Mouse (Mus musculus) hindbrain, embryonic 12.5 days (tissue): ENCODE data around the gene Pafah1b2. TPM values are rescaled to one million over a fixed set of nuclear protein-coding genes. Genes with fewer than 3 reads are reported as not detected.
A peak's percentile ranks its signal among the peaks of the same experiment; 100 is the strongest.

Experiments used
- ATAC-seq: fragments of 200-750 bp; cut with Nextera tagmentation; 2 replicates; pipeline ENCODE4 v1.8.0; 2017; ENCODE audit warnings: moderate TSS enrichment; ENCODE audit not compliant: low FRiP score
- H3K27ac ChIP-seq: fragments of 300-500 bp; sonication (generic); 2 replicates; pipeline ENCODE4 v1.5.1; 2016; ENCODE audit warnings: mild to moderate bottlenecking
- H3K27me3 ChIP-seq: fragments of 300-500 bp; sonication (generic); 2 replicates; pipeline ENCODE4 v1.6.1; 2016; ENCODE audit warnings: mild to moderate bottlenecking
- H3K36me3 ChIP-seq: fragments of 300-500 bp; sonication (generic); 2 replicates; pipeline ENCODE4 v1.6.1; 2016; ENCODE audit warnings: mild to moderate bottlenecking
- H3K4me1 ChIP-seq: fragments of 300-500 bp; sonication (generic); 2 replicates; pipeline ENCODE4 v1.6.1; 2016
- H3K4me2 ChIP-seq: fragments of 300-500 bp; sonication (generic); replicated peaks from 2 replicates; pipeline ENCODE4 v1.6.1; 2016; ENCODE audit warnings: mild to moderate bottlenecking
- H3K4me3 ChIP-seq: fragments of 300-500 bp; sonication (generic); 2 replicates; pipeline ENCODE4 v1.5.1; 2016; ENCODE audit warnings: mild to moderate bottlenecking
- H3K9ac ChIP-seq: fragments of 300-500 bp; sonication (generic); 2 replicates; pipeline ENCODE4 v1.6.1; 2016; ENCODE audit warnings: mild to moderate bottlenecking, moderate library complexity
- H3K9me3 ChIP-seq: fragments of 300-500 bp; sonication (generic); replicated peaks from 2 replicates; pipeline ENCODE4 v1.6.1; 2016; ENCODE audit warnings: mild to moderate bottlenecking
- WGBS: fragments of 180-500 bp; shearing (Covaris S2); methylation state at CpG from one replicate; pipeline ENCODE4 v1.1.7; 2016; 5-methylcytosine and 5-hydroxymethylcytosine counted together
- polyA plus RNA-seq: library from polyadenylated mRNA; unstranded; fragments of >200 nt; fragmentation: Nextera tagmentation; extraction: Ambion mirVana; gene quantifications from 2 replicates; pipeline ENCODE4 v1.2.1, GENCODE M21; 2016

Pafah1b2 gene
- polyA plus RNA-seq, 1 experiment from 2014 or later: 290 TPM

DNA sequence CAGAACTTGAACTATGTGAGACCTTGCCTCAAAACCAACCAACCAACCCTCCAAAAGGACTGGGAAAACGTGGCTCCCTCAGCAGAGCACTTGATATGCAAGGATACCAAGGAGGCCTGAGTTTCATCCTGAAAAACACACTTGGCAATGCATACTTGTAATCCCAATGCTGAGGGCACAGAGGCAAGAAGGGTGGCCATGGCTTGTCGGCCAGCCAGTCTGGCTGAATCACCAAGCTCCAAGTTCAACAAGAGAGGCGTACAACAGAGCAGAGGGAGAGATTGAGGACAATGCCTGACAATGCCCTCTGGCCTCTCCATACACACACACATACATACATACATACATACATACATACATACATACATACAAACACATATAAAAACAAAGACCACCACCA is 8.0 kb downstream of the Pafah1b2 start:
- WGBS: 62% methylated on average over 3 of the region's 3 CpGs
- no peak for ATAC-seq

DNA sequence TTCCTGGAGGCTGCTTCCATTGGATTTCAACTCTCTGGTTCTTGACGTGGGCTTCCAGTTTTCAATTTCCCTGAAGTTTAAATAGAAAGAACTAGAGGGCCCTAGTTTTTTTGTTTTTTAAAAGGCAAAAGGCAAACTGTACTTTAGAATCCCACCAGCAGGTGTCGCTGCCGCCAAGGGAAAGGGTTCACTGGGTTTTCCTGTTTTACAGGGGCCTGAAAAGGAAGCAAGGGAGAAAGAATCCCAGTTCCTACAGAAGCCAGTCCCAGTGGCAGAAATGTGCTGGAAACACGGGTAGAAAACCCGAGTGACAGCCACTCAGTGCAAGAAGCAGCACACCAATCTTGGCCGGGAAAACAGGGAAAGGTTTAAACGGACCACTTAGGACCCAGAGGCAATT is 8.8 kb downstream of the Pafah1b2 start:
- Histone ChIP-seq H3K4me2 (no peak overlapping the region), H3K4me1 (no peaks in the 10 kb centered on the region), H3K27me3 (no peaks in the 10 kb centered on the region), H3K27ac (no peak overlapping the region), H3K9ac (no peak overlapping the region), H3K4me3 (no peak overlapping the region), H3K36me3 (no peaks in the 10 kb centered on the region), H3K9me3 (no peaks in the 10 kb centered on the region)
- WGBS: 11% methylated on average over 7 of the region's 7 CpGs
- no peak for ATAC-seq

More for the DNA sequence above, 8.0 kb downstream of the Pafah1b2 start:
- H3K9me3 ChIP-seq: no peaks in the 10 kb centered on the region
- no peaks in the 10 kb centered on the region for H3K4me1 ChIP-seq
- no peak overlapping the region for H3K27ac ChIP-seq
- no peak overlapping the region for H3K9ac ChIP-seq
- no peak overlapping the region for H3K4me2 ChIP-seq
- H3K36me3 ChIP-seq: no peaks in the 10 kb centered on the region
- no peak overlapping the region for H3K4me3 ChIP-seq
- H3K27me3 ChIP-seq: no peaks in the 10 kb centered on the region

DNA sequence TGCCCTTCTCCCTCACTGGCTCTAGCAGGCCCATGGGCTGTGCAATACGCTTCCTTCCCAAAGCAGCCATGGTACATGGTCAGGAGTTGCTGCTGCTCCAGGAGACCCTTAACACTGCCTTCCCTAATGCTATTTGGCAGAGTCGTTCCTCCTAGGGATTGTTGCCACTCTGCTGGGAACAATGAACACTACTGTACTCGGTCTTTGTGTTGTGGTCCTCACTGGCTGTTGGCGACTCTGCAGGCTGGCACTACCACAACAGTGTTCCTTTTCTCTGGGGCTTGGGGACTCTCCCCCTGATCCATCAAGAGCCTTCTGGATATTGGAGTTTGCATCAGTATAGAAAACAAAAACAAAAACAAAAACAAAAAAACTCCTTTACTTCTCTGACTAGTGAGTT is 13.5 kb downstream of the Pafah1b2 start:
- no peaks in the 10 kb centered on the region for H3K4me1 ChIP-seq
- WGBS: 67% methylated on average over 4 of the region's 4 CpGs
- no peak overlapping the region for H3K4me2 ChIP-seq
- H3K36me3 ChIP-seq: no peaks in the 10 kb centered on the region
- ATAC-seq: no peak
- H3K9ac ChIP-seq: no peak overlapping the region
- H3K27me3 ChIP-seq: no peaks in the 10 kb centered on the region
- no peak overlapping the region for H3K4me3 ChIP-seq
- no peak overlapping the region for H3K27ac ChIP-seq
- H3K9me3 ChIP-seq: no peaks in the 10 kb centered on the region

DNA sequence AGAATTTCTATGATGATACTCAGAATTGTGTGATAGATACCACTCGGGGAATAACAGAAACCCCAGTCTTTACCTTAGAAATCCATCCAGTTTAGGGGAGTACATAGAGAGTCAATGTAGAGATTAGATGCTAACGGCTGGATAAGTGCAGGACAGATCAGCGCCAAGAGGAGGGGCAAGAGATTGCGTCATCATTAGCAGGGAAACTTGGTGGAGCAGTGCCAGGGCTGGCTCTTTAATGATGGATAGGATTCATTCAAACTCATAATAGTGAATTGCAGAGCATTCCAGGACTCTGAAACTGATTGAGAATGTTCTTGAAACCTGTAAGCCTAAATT is 27.3 kb downstream of the Pafah1b2 start:
- Histone ChIP-seq H3K27me3 (no peaks in the 10 kb centered on the region), H3K9ac (peak overlapping the region; percentile 95), H3K27ac (peak overlapping the region; percentile 96), H3K9me3 (no peaks in the 10 kb centered on the region), H3K4me2 (peak overlapping the region; percentile 85), H3K36me3 (no peaks in the 10 kb centered on the region), H3K4me1 (peaks cover 29% of the 10 kb centered on the region), H3K4me3 (peak overlapping the region; percentile 73)
- WGBS: under 1% methylated on average over 4 of the region's 4 CpGs
- ATAC-seq: peak; percentile 69

DNA sequence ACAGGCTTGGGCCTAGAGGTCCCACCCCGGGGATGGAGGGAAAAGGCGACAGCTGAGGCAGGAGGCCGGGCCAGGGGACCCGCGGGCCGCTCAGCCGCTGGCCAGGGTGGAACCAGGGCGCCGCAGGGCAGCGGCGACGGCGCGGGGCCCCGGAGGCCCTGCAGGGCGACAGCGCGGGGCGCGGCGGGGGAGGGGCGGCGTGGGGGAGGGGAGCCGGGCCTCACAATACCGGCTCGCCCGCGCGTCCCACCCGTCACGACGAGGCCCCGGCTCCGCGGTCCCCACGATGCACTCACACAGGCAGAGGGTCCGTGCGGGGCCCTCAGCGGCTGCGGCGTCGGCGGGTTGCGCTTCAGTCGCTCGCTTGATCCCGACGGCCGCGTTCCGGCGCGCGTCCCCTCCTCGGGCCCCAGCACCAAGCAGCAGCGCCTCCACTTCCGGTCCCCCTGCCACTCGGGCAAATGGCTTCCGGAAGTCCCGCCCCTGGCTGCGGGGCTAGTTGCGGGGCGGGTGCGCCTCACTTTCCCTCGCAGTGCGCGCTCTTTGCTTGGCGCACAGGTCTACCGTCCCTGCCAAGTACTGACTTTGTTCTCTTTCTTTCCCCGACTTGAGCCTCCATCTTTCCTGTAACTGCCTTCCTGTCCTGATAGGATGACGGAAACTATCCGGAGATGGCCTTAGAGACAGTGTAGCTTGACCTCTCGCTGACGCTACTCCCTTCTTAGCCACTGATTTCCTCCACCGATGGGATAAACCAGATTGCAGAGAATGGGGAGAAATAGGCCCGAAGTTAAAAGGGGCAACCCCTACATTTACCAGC is 27.9 kb downstream of the Pafah1b2 start:
- WGBS: under 1% methylated on average over 67 of the region's 76 CpGs

DNA sequence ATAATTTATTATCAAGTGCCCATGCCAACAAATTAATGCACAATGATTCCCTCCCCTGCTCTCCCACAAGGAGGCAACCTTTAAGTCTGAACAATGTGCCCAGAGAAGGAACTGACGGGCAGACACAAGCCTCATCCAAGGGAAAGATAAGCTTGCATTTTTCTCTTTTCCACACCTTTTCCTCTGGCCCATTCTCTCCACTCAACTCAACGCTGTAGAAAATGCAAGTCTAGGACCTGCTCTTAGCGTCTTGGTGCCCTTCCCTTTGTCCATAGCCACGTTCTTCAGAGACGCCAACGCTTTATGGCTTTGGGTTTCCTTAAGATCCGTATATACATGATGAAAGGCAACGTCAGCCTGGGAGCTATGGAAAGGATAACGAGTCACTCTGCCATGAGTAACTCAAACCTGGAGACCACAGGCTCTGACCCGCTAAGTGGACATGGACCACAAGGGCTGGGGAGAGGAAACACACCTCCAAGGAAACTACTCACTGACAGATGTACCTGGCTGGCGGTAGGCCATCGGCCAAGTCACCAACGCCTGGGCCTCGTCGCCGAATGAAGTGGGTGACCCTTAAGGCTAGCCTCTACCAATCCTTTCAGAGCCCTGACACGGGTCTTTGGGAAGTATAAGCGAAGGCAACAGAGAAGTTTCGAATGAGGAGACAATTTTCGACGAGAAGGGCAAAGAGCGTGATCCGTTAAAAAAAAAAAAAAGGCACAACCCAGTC is 28.6 kb downstream of the Pafah1b2 start:
- Histone ChIP-seq H3K4me3 (peak overlapping the region; percentile 73), H3K9me3 (no peaks in the 10 kb centered on the region), H3K4me1 (peaks cover 34% of the 10 kb centered on the region), H3K36me3 (no peaks in the 10 kb centered on the region), H3K4me2 (peak overlapping the region; percentile 85), H3K9ac (peak overlapping the region; percentile 95), H3K27ac (peak overlapping the region; percentile 96), H3K27me3 (no peaks in the 10 kb centered on the region)
- WGBS: 1% methylated on average over 23 of the region's 23 CpGs
- no peak for ATAC-seq

More for the DNA sequence above, 27.9 kb downstream of the Pafah1b2 start:
- Histone ChIP-seq H3K4me3 (peak overlapping the region; percentile 73), H3K9me3 (no peaks in the 10 kb centered on the region), H3K9ac (peak overlapping the region; percentile 95), H3K36me3 (no peaks in the 10 kb centered on the region), H3K27me3 (no peaks in the 10 kb centered on the region), H3K4me1 (peaks cover 34% of the 10 kb centered on the region), H3K4me2 (peak overlapping the region; percentile 85), H3K27ac (peak overlapping the region; percentile 96)
- ATAC-seq: peak; percentile 92

DNA sequence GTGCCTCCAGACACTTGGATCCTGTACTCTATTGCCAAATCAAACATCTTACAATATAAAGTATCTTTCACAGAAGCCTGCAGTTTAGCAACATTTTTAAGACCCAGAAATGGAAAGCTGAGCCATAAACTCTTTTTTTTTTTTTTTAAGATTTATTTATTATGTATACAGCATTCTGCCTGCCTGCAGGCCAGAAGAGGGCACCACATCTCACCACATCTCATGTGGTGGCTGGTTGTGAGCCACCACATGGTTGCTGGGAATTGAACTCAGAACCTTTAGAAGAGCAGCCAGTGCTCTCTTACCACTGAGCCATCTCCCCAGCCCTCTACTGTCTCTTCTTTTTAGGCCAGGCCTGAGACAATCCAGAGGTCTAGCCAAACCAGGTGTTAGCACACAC is 31.2 kb downstream of the Pafah1b2 start:
- Histone ChIP-seq H3K4me1 (peaks cover 34% of the 10 kb centered on the region), H3K36me3 (no peaks in the 10 kb centered on the region), H3K27me3 (no peaks in the 10 kb centered on the region), H3K4me3 (no peak overlapping the region), H3K27ac (no peak overlapping the region), H3K9ac (no peak overlapping the region), H3K9me3 (no peaks in the 10 kb centered on the region), H3K4me2 (no peak overlapping the region)
- no peak for ATAC-seq

DNA sequence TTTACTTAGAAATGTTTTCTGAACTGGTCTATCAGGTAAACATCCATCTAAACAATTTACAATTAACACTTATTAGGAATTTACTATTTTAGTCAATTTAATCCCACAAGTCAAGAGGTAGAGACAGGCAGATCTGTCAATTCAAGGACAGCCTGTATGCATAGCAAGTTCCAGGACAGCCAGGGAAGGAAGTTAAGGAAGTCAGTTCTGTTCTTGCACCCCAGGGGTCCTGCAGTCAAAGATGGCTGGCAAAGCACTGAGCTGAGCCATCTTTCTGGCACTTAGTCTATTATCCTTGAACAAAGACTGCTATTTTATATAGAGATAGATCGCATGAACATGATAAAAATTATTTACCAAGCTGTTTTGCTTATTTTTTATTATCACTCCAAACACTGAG is 31.9 kb downstream of the Pafah1b2 start:
- 93% methylated on average over 1 of the region's 1 CpGs for WGBS
- no peaks in the 10 kb centered on the region for H3K27me3 ChIP-seq
- peaks cover 34% of the 10 kb centered on the region for H3K4me1 ChIP-seq
- no peak for ATAC-seq
- no peak overlapping the region for H3K9ac ChIP-seq
- no peak overlapping the region for H3K4me3 ChIP-seq
- no peak overlapping the region for H3K27ac ChIP-seq
- no peak overlapping the region for H3K4me2 ChIP-seq
- no peaks in the 10 kb centered on the region for H3K9me3 ChIP-seq
- peaks cover 3% of the 10 kb centered on the region; the same call in 1 of the 2 replicates for H3K36me3 ChIP-seq

DNA sequence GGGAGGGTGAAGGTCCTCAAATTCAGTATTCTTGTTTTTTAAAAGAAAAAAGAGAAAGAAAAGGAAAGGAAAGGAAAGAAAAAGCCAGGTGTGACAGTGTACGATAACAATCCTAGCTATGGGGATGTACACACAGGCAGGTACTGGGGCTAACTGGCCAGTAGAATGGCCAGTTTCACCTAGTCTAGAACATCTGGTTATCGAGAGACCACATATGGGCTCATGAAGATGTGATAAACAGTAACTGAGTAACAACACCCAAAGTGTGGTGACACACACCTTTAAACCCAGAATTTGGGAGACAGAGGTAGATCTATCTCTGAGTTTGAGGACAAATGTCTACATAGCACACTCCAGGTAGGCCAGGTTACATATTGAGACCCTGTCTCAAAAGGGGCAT is 32.7 kb downstream of the Pafah1b2 start:
- Histone ChIP-seq H3K4me3 (no peak overlapping the region), H3K27me3 (no peaks in the 10 kb centered on the region), H3K4me1 (peaks cover 32% of the 10 kb centered on the region), H3K9me3 (no peaks in the 10 kb centered on the region), H3K27ac (no peak overlapping the region), H3K9ac (no peak overlapping the region), H3K36me3 (peaks cover 9% of the 10 kb centered on the region), H3K4me2 (no peak overlapping the region)
- no peak for ATAC-seq
- 97% methylated on average over 2 of the region's 2 CpGs for WGBS

DNA sequence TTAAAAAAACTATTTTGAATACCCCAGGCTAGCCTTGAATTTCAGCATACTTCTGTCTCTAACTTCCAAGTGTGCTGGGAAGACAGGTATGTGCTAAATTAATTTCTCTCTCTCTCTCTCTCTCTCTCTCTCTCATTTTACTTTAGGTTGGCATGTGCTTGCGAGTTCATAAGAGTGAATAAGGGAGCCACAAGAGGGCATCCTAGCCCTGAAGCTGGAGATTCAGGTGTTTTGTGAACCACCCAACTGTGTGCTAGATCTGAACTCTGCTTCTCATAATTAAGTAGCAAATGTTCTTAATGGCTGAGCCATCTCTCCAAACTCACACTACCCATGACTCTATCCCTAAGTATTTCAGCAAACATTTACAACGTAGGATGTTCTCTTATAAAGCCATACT is 35.6 kb downstream of the Pafah1b2 start:
- H3K27ac ChIP-seq: no peak overlapping the region
- 91% methylated on average over 2 of the region's 2 CpGs for WGBS
- no peak for ATAC-seq

DNA sequence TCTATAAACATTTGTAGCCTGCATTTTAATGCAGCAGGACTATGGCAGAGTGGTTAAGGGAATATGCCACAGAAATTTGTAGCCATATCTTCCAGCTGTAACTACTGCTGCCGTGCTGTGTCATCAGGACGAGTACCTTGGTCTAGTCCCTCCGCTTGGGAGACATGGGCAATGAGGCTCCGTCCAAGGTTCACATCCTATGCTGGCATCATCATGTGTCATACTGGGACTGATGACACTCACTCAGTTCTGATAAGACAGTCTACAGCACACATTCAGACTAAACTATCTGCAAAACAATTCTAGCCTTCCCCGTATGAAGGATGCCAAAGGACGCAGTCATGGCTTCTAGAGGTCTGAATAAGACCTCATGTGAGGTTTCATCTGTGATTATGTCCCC is 48.9 kb downstream of the Pafah1b2 start:
- Histone ChIP-seq H3K36me3 (peaks cover 72% of the 10 kb centered on the region), H3K4me2 (no peak overlapping the region), H3K27ac (no peak overlapping the region), H3K27me3 (no peaks in the 10 kb centered on the region), H3K4me1 (peaks cover 3% of the 10 kb centered on the region; the same call in 1 of the 2 replicates), H3K9ac (no peak overlapping the region), H3K4me3 (no peak overlapping the region), H3K9me3 (no peaks in the 10 kb centered on the region)
- 94% methylated on average over 6 of the region's 6 CpGs for WGBS
- ATAC-seq: no peak

More for the DNA sequence above, 35.6 kb downstream of the Pafah1b2 start:
- peaks cover 34% of the 10 kb centered on the region for H3K36me3 ChIP-seq
- peaks cover 16% of the 10 kb centered on the region; the same call in 1 of the 2 replicates for H3K4me1 ChIP-seq
- H3K9ac ChIP-seq: no peak overlapping the region
- no peak overlapping the region for H3K4me3 ChIP-seq
- no peaks in the 10 kb centered on the region for H3K9me3 ChIP-seq
- no peak overlapping the region for H3K4me2 ChIP-seq
- H3K27me3 ChIP-seq: no peaks in the 10 kb centered on the region

DNA sequence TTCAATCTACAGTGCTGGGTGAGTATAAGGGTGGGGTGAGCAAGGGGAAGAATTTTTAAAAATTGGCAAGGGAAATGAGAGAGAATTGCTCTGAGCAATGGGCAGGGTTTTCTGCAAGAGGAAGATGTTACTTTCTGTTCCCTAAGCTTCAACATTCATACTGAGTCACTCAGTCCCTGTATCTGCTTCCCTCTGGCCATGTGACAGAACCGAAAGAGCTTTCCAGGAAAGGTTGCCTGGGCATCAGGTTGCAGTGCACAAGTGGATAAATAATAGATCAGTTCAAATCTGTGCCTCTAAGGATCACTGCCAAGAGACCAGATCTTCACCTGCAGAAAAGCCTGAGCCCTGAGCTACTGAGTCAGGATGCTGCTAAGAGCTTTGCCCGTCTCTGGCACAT is 50.6 kb downstream of the Pafah1b2 start:
- Histone ChIP-seq H3K4me3 (no peak overlapping the region), H3K9me3 (no peaks in the 10 kb centered on the region), H3K4me1 (peaks cover 8% of the 10 kb centered on the region), H3K9ac (no peak overlapping the region), H3K36me3 (peaks cover 58% of the 10 kb centered on the region), H3K4me2 (no peak overlapping the region), H3K27ac (no peak overlapping the region), H3K27me3 (no peaks in the 10 kb centered on the region)
- no peak for ATAC-seq
- 93% methylated on average over 2 of the region's 2 CpGs for WGBS
